Mouse (Mus musculus) right cerebral cortex, adult 2 months (tissue): ENCODE measurements around the gene Atp6ap1.

Experiments
- DNase-seq, 2 experiments: peaks; one replicate each; pipeline ENCODE4 v3.0.0; 2021 to 2022; ENCODE audit warnings: low spot score in 2 of 2

Gene Atp6ap1

GRCm38 (mm10) chrX:74304867-74305700 is 8.2 kb downstream of the Atp6ap1 start, which contains the start of gene Gdi1:
Gdi1 (plus strand) TSS chrX:74304998.
- peak; percentile 65 to 71 for DNase-seq

GRCm38 (mm10) chrX:74312540-74313464 is 15.9 kb downstream of the Atp6ap1 start, which contains the start of gene Fam50a:
Fam50a (plus strand) TSS chrX:74313033.
- peak; percentile 87 to 90 for DNase-seq

- DNase-seq: peak; percentile 32 to 47
These were observed 31.8 kb downstream of the Atp6ap1 start, which contains the start of gene Plxna3 for GRCm38 (mm10) chrX:74328725-74329161. Plxna3 (plus strand) TSS chrX:74329066.

GRCm38 (mm10) chrX:74329215-74329671 is 32.3 kb downstream of the Atp6ap1 start:
- DNase-seq: peak in 1 of 2 experiments; percentile 5

- no peak for DNase-seq
These were observed 33.5 kb downstream of the Atp6ap1 start for GRCm38 (mm10) chrX:74330166-74330930.

- DNase-seq: peak in 1 of 2 experiments; percentile 4
These were observed 56.0 kb downstream of the Atp6ap1 start for GRCm38 (mm10) chrX:74352645-74353466.

GRCm38 (mm10) chrX:74353467-74353770 is 56.5 kb downstream of the Atp6ap1 start, which contains the start of gene Lage3:
Lage3 (minus strand) TSS chrX:74353618.
- DNase-seq: peak; percentile 77 to 80
